Mouse (Mus musculus) lung, postnatal 0 days (tissue): ENCODE results near the gene Asphd1.

Experiments
- CTCF ChIP-seq: IDR thresholded peaks from 2 replicates; pipeline ENCODE4 v1.5.1; 2016; ENCODE audit warnings: antibody characterized with exemption, mild to moderate bottlenecking
- EP300 ChIP-seq: IDR thresholded peaks from 2 replicates; pipeline ENCODE4 v1.6.1; 2016; ENCODE audit warnings: antibody characterized with exemption, mild to moderate bottlenecking, control low read depth

DNA sequence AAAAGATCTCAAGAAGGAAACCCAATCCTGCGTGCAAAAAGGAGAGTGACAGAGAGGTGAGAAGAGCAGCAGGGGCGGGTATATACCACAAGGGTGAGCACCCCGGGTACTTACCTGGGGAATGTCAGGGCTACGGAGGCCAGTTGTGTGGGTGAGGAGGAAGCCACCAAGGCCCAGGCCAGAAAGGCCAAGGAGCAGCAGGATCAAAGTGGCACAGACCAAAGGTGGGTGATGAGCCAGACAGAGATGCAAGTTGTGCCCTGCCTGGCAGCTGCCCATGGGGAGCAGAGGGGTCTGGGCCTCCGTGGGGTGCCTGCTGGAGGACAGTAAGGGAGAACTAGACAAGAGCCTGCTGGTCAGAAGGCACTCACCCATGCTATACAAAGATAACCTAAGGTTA lies 52.5 kb downstream of the Asphd1 start:
- TF ChIP-seq CTCF (no peak), EP300 (no peak)
